Mouse (Mus musculus) CD4-positive naive resting alpha-beta T cell, adult 76 days (primary cell): ENCODE results near the gene Olfr460. TPM values are rescaled to one million over a fixed set of nuclear protein-coding genes. Genes with fewer than 3 reads are reported as not detected.

ENCODE experiments used
- total RNA-seq: library from RNA; stranded (reverse); gene quantifications from one replicate; pipeline ENCODE4 v1.2.4, GENCODE M21; 2023

The Olfr460 gene
- not detected for total RNA-seq

DNA sequence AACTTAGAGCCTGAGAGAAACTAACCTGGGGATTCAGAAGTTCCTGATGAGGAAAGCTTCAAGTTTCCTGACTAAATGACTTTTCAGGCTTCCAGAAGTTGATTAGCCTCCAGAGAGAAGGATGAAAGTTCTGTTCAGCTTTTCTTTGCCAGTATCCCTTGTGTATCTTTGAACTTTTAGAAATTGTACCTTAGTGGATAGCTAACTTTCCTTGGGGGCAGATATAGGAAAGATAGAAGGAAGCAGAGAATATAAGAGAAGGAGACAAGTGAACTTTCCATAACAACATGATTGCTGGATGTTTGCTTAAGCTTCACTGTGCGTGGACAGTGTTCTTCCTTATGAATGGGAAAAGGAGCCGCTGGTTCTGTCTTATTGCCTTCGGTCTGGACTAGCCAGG is at the start of gene Olfr460:
Olfr460 (plus strand) TSS at position 301 of the 400 bp plus-strand sequence.

DNA sequence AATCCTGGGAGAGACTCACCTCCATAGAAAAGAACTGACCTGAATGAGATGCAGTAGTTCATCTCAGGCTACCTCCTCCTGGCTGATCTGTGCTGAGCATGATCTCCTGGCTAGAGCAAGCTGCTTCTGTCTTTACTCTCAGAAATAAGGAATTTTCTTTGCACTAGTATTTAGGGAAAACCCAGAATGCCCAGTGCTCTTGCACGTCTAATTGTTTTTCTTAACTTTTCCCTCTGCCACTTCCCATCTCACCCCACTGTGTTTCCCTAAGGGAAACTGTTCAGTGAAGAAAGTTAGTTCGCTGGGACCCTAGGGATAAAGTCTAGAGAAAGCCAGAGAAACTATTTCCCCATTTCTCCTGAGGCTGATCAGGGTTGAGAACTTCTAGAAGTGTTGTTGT is 14.3 kb upstream of the Olfr460 start, which contains the start of gene Olfr461:
Olfr461 (minus strand) TSS at position 101 of the 400 bp plus-strand sequence.

DNA sequence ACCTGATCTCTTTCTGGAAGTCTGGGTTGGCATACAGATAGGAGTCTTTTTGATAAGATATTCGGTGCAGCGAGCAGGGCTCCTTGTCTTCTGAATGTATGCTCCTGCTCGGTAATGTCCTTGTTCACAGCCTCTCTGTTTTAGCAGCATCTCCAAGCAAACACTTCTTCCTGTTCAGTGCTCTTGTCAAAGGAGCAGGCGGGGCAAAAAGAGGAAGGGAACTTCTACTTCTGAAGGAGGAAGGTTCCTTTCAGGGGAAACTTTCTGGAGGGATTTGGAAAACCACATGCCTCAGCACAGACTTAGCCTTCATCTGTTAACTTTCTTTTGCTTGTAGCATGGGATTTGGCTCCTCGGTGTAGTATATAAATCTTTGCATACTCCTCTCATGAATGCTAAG is 16.4 kb downstream of the Olfr460 start, which contains the start of gene Clec5a:
Clec5a (minus strand) TSS at position 177 of the 400 bp plus-strand sequence.

DNA sequence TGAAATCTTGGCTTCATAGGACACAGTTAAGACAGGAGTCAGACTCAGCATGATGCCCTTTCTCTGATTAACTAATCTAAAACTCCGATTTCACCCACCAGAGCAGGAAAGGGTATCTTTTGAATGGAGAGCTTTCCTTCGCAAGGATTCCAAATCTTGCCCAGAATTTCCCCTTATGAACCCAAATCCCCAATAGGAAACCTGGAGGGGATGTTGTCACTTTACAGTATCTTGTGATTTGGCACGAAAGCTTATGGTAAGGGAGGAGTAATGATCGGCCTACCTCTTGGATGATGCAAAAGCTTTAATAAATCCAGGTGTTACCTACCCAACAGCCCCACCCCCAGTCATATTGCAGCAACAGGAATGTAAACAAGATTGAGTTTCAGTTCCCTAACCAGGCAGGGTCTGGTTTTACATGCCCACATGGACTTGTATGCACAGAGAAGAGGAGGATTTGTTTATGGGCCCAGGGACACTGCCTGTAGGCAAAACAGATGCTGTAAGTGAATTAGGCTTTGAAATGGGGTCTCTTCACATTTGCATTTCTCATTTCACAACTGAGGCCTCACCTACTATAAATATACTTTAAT is 44.1 kb downstream of the Olfr460 start, which contains the start of gene Tas2r138:
Tas2r138 (minus strand) TSS at position 51 of the 593 bp plus-strand sequence.

Other genes starting within 250 kb of the Olfr460 start
- gene Agk, start 244.3 kb upstream of the Olfr460 start, total RNA-seq, result 43.2 TPM
- gene E330009J07Rik, start 133.4 kb upstream of the Olfr460 start, total RNA-seq, result 17.9 TPM
- not detected for gene Wee2, start 130.4 kb upstream of the Olfr460 start, total RNA-seq
- gene Ssbp1, start 98.1 kb upstream of the Olfr460 start, total RNA-seq, result 59.5 TPM
- not detected for gene Tas2r137, start 78.3 kb upstream of the Olfr460 start, total RNA-seq
- gene Tas2r108, start 76.0 kb upstream of the Olfr460 start, total RNA-seq, result not detected
- not detected for gene Prss37, start 50.0 kb upstream of the Olfr460 start, total RNA-seq
- gene Olfr461, start 14.4 kb upstream of the Olfr460 start, total RNA-seq, result not detected
- gene Clec5a, start 16.3 kb downstream of the Olfr460 start, total RNA-seq, result 0.64 TPM
- gene Tas2r138, start 43.8 kb downstream of the Olfr460 start, total RNA-seq, result not detected
- 0.59 TPM for gene Mgam, start 59.3 kb downstream of the Olfr460 start, total RNA-seq